Mouse (Mus musculus): ENCODE data around the gene Fnbp1. TPM values are rescaled to one million over a fixed set of nuclear protein-coding genes. Genes with fewer than 3 reads are reported as not detected.
A peak's percentile ranks its signal among the peaks of the same experiment; 100 is the strongest.

Gene Fnbp1
- polyA plus RNA-seq, 1 experiment from 2014 or later: 7.9 TPM

DNA sequence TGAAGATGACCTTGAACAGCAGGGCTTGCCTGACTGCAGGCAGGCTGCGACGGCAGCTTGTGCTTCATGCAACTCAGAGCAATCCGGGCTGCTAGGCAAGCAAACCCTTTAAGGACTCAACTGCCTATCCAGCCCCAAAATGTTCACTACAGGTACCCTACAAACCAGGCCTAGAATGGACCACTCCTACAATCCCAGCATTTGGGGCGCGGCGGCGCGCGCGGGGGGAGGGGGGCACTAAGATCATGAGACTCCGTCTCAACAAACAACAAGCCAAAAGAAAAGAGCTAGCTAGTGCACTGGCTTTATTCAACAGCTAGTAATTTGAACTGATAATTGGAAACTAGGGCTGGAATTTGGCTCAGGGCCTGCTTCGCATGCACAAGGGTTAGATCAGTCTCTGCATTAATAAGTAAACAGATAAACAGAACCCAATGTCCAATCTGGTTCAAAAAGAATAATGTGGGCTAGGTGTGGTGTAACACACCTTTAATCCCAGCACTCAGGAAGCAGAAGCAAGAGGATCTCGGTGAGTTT, 74.7 kb downstream of the Fnbp1 start:
- Histone ChIP-seq H3K4me2 (ENCODE audit: low read length) (no peak overlapping the region), H3K27me3 (replicated peaks; ENCODE audit: control insufficient read depth, insufficient read depth, low read length) (no peaks in the 10 kb centered on the region), H3K9me3 (replicated peaks; ENCODE audit: control insufficient read depth, low read length) (no peaks in the 10 kb centered on the region), H3K27ac (ENCODE audit: low read depth, low read length) (no peak overlapping the region), H3K4me3 (ENCODE audit: low read depth, low read length) (no peak overlapping the region), H3K9ac (ENCODE audit: low read length) (no peak overlapping the region), H3K4me1 (ENCODE audit: control insufficient read depth, insufficient read depth, low read length) (peaks cover 11% of the 10 kb centered on the region), H3K36me3 (ENCODE audit: control insufficient read depth, insufficient read depth, low read length) (no peaks in the 10 kb centered on the region)
- ATAC-seq: 0 out of 2 replicates have a peak, but pooled peaks have one; percentile 13
- 52% methylated on average over 13 of the region's 13 CpGs for WGBS
- peak; percentile 45 for DNase-seq (ENCODE audit: low spot score)

DNA sequence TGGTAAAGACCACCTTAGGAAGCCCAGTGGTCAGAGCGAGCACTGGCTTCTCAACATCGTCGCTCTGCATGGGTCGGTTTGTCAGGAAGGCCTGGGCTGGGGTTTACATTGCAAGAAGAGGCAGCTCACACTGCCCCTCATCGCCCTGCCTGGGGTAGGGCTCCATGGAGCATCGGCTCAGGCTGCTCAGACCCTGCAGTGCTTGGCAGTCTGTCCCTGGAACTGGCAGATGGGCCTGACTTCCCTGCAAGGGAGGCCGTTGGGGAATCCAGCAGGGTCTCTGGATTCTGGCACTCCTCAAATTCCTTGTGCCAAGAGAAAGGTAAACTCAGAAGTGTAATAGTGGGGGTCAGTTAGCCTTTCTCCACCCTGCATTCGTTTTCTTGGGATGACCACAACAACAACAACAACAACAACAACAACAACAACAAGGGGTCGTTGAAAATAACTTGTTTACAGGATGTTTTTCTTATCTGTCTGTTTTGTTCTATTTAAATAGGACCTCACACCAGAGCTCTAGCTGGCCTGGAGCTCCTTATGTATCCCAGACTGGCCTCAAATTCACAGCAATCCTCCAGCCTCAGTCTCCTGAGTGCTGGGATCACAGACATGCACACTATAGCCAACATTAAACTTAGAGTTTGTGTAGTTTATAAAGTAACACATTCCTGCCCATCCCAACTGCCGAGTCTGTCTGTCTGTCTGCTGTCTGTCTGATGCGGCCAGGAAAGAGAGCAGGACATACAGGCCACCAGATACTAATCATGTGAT, 75.6 kb downstream of the Fnbp1 start:
- no peak overlapping the region for H3K4me3 ChIP-seq (ENCODE audit: low read depth, low read length)
- no peaks in the 10 kb centered on the region for H3K36me3 ChIP-seq (ENCODE audit: control insufficient read depth, insufficient read depth, low read length)
- H3K27ac ChIP-seq (ENCODE audit: low read depth, low read length): no peak overlapping the region

DNA sequence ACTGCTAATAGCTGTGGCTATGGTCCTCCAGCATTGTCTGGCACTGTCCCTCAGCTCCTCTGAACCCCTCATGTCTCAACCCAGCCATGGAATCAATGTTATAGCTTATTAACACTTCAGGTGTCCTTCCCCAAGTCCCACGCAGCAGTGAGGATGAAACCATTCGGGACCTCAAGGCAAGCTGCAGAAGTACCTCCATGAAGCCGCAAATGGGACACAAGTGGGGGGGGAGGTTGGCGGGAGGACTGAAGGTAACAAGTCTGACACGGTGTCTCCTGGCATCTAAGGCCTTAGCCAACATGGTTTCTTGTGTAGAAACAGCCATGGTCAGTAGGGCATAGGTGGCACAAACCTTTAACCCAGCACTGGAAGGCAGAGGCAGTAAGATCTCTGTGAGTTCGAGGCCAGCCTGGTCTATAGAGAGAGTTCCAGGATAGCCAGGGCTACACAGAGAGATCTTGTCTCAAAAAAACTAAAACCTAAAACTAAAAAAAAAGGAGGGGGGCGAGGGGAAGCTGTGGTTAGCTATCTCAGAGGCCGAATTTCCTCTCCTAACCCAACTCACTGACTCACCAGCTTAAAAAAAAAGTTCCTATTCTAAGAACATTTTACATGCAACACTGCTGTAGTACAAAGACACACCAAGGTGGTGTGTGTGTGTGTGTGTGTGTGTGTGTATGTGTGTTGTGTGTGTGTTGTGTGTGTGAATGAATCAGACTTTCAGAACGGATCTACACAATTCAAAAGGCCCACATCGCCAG, 79.8 kb downstream of the Fnbp1 start:
- H3K9ac ChIP-seq (ENCODE audit: low read length): no peak overlapping the region
- ATAC-seq (no peak), DNase-seq (ENCODE audit: low spot score) (no peak)
- WGBS: 95% methylated on average over 10 of the region's 10 CpGs
- no peak overlapping the region for H3K27ac ChIP-seq (ENCODE audit: low read depth, low read length)
- H3K27me3 ChIP-seq (replicated peaks; ENCODE audit: control insufficient read depth, insufficient read depth, low read length): no peaks in the 10 kb centered on the region
- H3K36me3 ChIP-seq (ENCODE audit: control insufficient read depth, insufficient read depth, low read length): no peaks in the 10 kb centered on the region
- H3K4me3 ChIP-seq (ENCODE audit: low read depth, low read length): no peak overlapping the region
- peaks cover 4% of the 10 kb centered on the region for H3K4me1 ChIP-seq (ENCODE audit: control insufficient read depth, insufficient read depth, low read length)
- H3K9me3 ChIP-seq (replicated peaks; ENCODE audit: control insufficient read depth, low read length): no peaks in the 10 kb centered on the region
- no peak overlapping the region for H3K4me2 ChIP-seq (ENCODE audit: low read length)

More for the DNA sequence above, 75.6 kb downstream of the Fnbp1 start:
- no peak overlapping the region for H3K4me2 ChIP-seq (ENCODE audit: low read length)
- H3K27me3 ChIP-seq (replicated peaks; ENCODE audit: control insufficient read depth, insufficient read depth, low read length): no peaks in the 10 kb centered on the region
- no peak overlapping the region for H3K9ac ChIP-seq (ENCODE audit: low read length)
- no peaks in the 10 kb centered on the region for H3K9me3 ChIP-seq (replicated peaks; ENCODE audit: control insufficient read depth, low read length)
- ATAC-seq (no peak), DNase-seq (ENCODE audit: low spot score) (peak; percentile 48)
- H3K4me1 ChIP-seq (ENCODE audit: control insufficient read depth, insufficient read depth, low read length): peaks cover 11% of the 10 kb centered on the region
- 84% methylated on average over 11 of the region's 11 CpGs for WGBS

DNA sequence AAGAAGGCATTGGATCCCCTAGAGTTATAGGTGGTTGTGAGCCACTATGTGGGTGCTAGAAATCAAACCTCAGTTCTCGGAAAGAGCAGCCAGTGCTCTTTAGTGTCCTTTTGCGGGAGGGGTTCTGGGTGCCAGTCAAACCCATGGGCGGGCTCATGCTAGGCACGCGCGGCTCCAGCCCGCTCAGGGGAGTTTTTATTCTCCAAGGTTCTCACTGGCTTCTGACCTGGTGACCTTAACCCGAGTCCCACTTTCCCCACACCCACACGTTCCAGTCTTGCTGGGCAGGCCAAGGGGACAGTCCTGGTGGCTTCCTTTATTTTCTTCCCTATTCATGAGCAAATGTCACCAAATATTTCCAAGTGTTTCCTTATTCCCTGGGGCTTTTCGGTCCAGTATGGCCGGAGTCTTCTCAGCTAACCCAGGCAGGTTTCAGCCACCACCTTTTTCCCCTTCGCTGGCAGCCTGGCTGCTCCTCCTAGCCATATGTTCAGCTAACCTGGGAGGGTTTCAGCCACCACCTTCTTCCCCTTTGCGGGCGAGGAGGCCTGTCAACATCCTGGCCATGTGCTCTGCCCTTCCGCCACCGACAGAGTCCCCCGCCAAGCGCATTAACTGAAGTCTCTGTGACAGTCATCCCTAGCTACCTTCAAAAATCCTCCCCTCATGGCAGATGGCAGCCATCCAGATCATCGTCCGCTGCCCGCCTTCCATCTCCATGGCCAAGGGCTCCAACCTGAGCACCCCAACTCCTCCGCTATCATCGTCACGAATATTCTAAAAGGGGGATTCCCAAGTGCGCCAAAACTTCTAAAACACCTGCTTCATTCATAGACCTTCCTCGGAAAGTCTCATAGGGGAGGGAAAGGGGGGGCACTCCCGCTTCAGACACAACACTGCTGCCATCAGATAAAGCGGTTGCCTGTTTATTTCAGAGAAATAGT, 80.7 kb downstream of the Fnbp1 start:
- 88% methylated on average over 28 of the region's 28 CpGs for WGBS
- Histone ChIP-seq H3K27me3 (replicated peaks; ENCODE audit: control insufficient read depth, insufficient read depth, low read length) (no peaks in the 10 kb centered on the region), H3K27ac (ENCODE audit: low read depth, low read length) (no peak overlapping the region), H3K4me1 (ENCODE audit: control insufficient read depth, insufficient read depth, low read length) (no peaks in the 10 kb centered on the region), H3K4me2 (ENCODE audit: low read length) (no peak overlapping the region), H3K4me3 (ENCODE audit: low read depth, low read length) (no peak overlapping the region), H3K36me3 (ENCODE audit: control insufficient read depth, insufficient read depth, low read length) (0 out of 2 replicates have a peak, but pooled peaks cover under 1% of the 10 kb centered on the region), H3K9me3 (replicated peaks; ENCODE audit: control insufficient read depth, low read length) (no peaks in the 10 kb centered on the region), H3K9ac (ENCODE audit: low read length) (no peak overlapping the region)
- ATAC-seq (no peak), DNase-seq (ENCODE audit: low spot score) (no peak)

DNA sequence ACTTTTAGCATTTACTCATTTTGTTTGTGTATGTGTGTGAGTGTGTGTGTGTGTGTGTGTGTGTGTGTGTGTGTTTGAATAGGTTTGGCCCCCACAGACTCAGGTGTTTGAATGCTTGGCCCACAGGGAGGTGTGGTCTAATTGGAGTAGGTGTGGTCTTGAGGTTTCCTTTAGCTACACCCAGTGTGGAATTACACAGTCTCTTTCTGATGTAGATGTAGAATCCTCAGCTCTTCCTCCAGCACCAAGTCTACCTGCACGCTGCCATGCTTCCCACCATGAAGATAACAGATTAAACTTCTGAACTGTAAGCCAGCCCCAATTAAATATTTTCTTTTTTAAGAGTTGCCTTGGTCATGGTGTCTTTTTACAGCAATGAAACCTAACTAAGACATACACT, 81.5 kb downstream of the Fnbp1 start:
- DNase-seq (ENCODE audit: low spot score) (no peak), ATAC-seq (no peak)
- WGBS: 97% methylated on average over 1 of the region's 1 CpGs
- H3K27me3 ChIP-seq (replicated peaks; ENCODE audit: control insufficient read depth, insufficient read depth, low read length): no peaks in the 10 kb centered on the region
- H3K27ac ChIP-seq (ENCODE audit: low read depth, low read length): no peak overlapping the region
- no peak overlapping the region for H3K4me3 ChIP-seq (ENCODE audit: low read depth, low read length)
- H3K36me3 ChIP-seq (ENCODE audit: control insufficient read depth, insufficient read depth, low read length): peaks cover 8% of the 10 kb centered on the region; the same call in 1 of the 2 replicates
- no peak overlapping the region for H3K4me2 ChIP-seq (ENCODE audit: low read length)
- H3K9me3 ChIP-seq (replicated peaks; ENCODE audit: control insufficient read depth, low read length): no peaks in the 10 kb centered on the region
- H3K4me1 ChIP-seq (ENCODE audit: control insufficient read depth, insufficient read depth, low read length): no peaks in the 10 kb centered on the region
- H3K9ac ChIP-seq (ENCODE audit: low read length): no peak overlapping the region

DNA sequence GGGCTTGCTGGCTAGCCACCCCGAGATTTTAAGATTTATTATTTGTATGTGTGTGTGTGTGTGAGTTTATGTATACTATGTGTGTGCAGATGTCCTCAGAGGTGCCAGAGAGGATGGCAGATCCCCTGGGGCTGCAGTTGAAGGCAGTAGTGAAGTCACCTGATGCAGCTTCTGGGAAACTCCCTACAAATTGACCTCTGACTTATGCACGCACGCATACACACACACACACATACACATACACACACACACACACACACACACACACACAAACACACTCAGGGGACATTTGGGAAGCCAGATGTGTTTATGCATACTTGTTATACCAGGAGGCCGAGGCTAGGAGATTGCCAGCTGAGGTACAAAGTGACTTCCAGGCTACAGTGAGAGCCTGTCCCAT, 83.4 kb downstream of the Fnbp1 start:
- Histone ChIP-seq H3K36me3 (ENCODE audit: control insufficient read depth, insufficient read depth, low read length) (peaks cover 20% of the 10 kb centered on the region), H3K9ac (ENCODE audit: low read length) (no peak overlapping the region), H3K27me3 (replicated peaks; ENCODE audit: control insufficient read depth, insufficient read depth, low read length) (no peaks in the 10 kb centered on the region), H3K4me1 (ENCODE audit: control insufficient read depth, insufficient read depth, low read length) (no peaks in the 10 kb centered on the region), H3K4me2 (ENCODE audit: low read length) (no peak overlapping the region), H3K9me3 (replicated peaks; ENCODE audit: control insufficient read depth, low read length) (no peaks in the 10 kb centered on the region), H3K4me3 (ENCODE audit: low read depth, low read length) (no peak overlapping the region), H3K27ac (ENCODE audit: low read depth, low read length) (no peak overlapping the region)
- DNase-seq (ENCODE audit: low spot score) (no peak), ATAC-seq (no peak)
- WGBS: 96% methylated on average over 4 of the region's 4 CpGs

DNA sequence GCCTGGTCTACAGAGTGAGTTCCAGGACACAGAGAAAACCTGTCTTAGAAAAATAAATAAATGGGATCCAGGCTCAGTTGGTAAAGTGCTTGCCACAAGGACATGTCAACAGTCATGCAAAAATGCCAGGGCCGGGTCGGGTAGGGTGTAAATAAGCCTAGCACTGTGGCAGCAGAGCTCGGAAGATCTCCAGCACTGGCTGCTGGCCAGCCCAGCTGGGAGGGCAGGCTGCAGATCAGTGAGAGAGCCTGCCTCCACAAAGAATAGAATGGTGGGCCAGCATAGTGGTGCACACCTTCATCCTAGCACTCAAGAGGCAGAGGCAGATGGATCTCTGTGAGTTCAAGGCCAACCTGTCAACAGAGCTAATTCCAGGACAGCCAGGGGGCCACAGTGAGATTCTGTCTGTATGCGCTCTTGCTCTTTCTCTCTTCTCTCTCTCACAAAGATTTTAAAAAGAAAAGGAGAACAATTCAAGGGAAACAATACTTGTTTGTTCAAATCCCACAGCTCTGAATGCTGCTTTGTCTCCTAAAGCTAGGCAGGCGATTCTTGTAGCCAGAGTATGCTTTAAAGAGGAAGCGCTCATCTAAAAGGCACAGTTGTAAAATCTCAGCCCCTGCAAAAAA, 84.1 kb downstream of the Fnbp1 start:
- peaks cover 20% of the 10 kb centered on the region for H3K36me3 ChIP-seq (ENCODE audit: control insufficient read depth, insufficient read depth, low read length)
- H3K4me1 ChIP-seq (ENCODE audit: control insufficient read depth, insufficient read depth, low read length): no peaks in the 10 kb centered on the region
- DNase-seq (ENCODE audit: low spot score) (peak; percentile 14), ATAC-seq (no peak)
- no peaks in the 10 kb centered on the region for H3K9me3 ChIP-seq (replicated peaks; ENCODE audit: control insufficient read depth, low read length)
- no peak overlapping the region for H3K4me2 ChIP-seq (ENCODE audit: low read length)
- no peak overlapping the region for H3K9ac ChIP-seq (ENCODE audit: low read length)
- H3K27me3 ChIP-seq (replicated peaks; ENCODE audit: control insufficient read depth, insufficient read depth, low read length): no peaks in the 10 kb centered on the region
- no peak overlapping the region for H3K27ac ChIP-seq (ENCODE audit: low read depth, low read length)
- no peak overlapping the region for H3K4me3 ChIP-seq (ENCODE audit: low read depth, low read length)
- 58% methylated on average over 6 of the region's 6 CpGs for WGBS

DNA sequence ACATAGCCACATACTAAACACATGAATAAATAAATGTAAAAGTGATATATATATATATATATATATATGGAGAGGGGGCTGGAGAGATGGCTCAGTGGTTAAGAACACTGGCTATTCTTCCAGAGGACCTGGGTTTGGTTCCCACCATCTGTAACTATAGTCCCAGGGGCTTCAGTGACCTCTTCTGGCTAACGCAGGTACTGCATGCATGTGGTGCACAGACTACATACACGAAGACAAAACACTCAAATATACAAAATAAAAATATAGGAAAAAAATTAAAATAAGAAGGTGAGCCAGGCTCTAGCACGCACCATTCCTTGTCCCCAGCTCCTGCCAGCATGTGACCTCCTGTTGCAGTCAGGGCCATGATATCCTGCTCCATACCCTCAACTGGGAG, 85.7 kb downstream of the Fnbp1 start:
- no peak overlapping the region for H3K4me3 ChIP-seq (ENCODE audit: low read depth, low read length)
- DNase-seq (ENCODE audit: low spot score): no peak

More for the DNA sequence above, 85.7 kb downstream of the Fnbp1 start:
- H3K9me3 ChIP-seq (replicated peaks; ENCODE audit: control insufficient read depth, low read length): no peaks in the 10 kb centered on the region
- no peak overlapping the region for H3K4me2 ChIP-seq (ENCODE audit: low read length)
- H3K4me1 ChIP-seq (ENCODE audit: control insufficient read depth, insufficient read depth, low read length): no peaks in the 10 kb centered on the region
- H3K9ac ChIP-seq (ENCODE audit: low read length): no peak overlapping the region
- no peak for ATAC-seq
- 99% methylated on average over 3 of the region's 3 CpGs for WGBS
- peaks cover 20% of the 10 kb centered on the region for H3K36me3 ChIP-seq (ENCODE audit: control insufficient read depth, insufficient read depth, low read length)
- no peak overlapping the region for H3K27ac ChIP-seq (ENCODE audit: low read depth, low read length)
- H3K27me3 ChIP-seq (replicated peaks; ENCODE audit: control insufficient read depth, insufficient read depth, low read length): no peaks in the 10 kb centered on the region

All from forebrain, embryonic 14.5 days (tissue).